Mouse (Mus musculus): ENCODE data around the gene Mpi.

GRCm38 (mm10) chr9:57510577-57510976, 42.0 kb downstream of the Mpi start:
- TF ChIP-seq EP300 (IDR thresholded peaks at IDR 0.05) (no peak), CTCF (IDR thresholded peaks at IDR 0.05) (no peak)
